Mouse (Mus musculus): ENCODE data around the gene Gm5414.

The Gm5414 gene

GRCm38 (mm10) chr15:101627884-101628283 lies at the start of gene Gm5414:
TSS of gene Gm5414 (minus strand) at chr15:101628188.
- DNase-seq, result no peak

- DNase-seq, result no peak
Observed at GRCm38 (mm10) chr15:101675978-101676377, 48.0 kb upstream of the Gm5414 start.

- no peak for DNase-seq
Observed at GRCm38 (mm10) chr15:101652736-101653265, 24.8 kb upstream of the Gm5414 start.

GRCm38 (mm10) chr15:101647280-101647679 lies 19.3 kb upstream of the Gm5414 start, which contains the start of gene Gm5478:
TSS of gene Gm5478 (minus strand) at chr15:101647380.
- no peak for DNase-seq

- no peak for DNase-seq
Observed at GRCm38 (mm10) chr15:101599123-101599522, 28.9 kb downstream of the Gm5414 start.

GRCm38 (mm10) chr15:101588216-101588615 lies 39.8 kb downstream of the Gm5414 start:
- DNase-seq, result no peak

GRCm38 (mm10) chr15:101584456-101584855 lies 43.5 kb downstream of the Gm5414 start:
- no peak for DNase-seq

- DNase-seq, result no peak
Observed at GRCm38 (mm10) chr15:101583211-101583965, 44.6 kb downstream of the Gm5414 start.

- DNase-seq, result no peak
Observed at GRCm38 (mm10) chr15:101581701-101582100, 46.3 kb downstream of the Gm5414 start.

- no peak for DNase-seq
Observed at GRCm38 (mm10) chr15:101575506-101575905, 52.5 kb downstream of the Gm5414 start.

Measured in kidney, adult 11 months (tissue).